Mouse (Mus musculus) liver, adult 2 months (tissue): ENCODE data around the gene Mrto4. TPM values are rescaled to one million over a fixed set of nuclear protein-coding genes. Genes with fewer than 3 reads are reported as not detected.

Experiments used
- DNase-seq: peaks from one replicate; pipeline ENCODE4 v3.0.0-alpha.2; 2011; ENCODE audit warnings: low read depth, low spot score; ENCODE audit errors: extremely low read depth
- H3K27ac ChIP-seq: fragments of 200-500 bp; replicated peaks from 2 replicates; pipeline ENCODE4 v1.5.1; 2012; ENCODE audit warnings: low read depth, mild to moderate bottlenecking, control low read depth, inconsistent platforms, low read length; ENCODE audit not compliant: insufficient read depth
- H3K27me3 ChIP-seq: fragments of 200-500 bp; 2 replicates; pipeline ENCODE4 v1.6.1; 2012; ENCODE audit warnings: mild to moderate bottlenecking, moderate library complexity, low read length, inconsistent platforms; ENCODE audit not compliant: control insufficient read depth, insufficient read depth
- H3K36me3 ChIP-seq: fragments of 200-500 bp; 2 replicates; pipeline ENCODE4 v1.6.1; 2012; ENCODE audit warnings: low read length, inconsistent platforms; ENCODE audit not compliant: control insufficient read depth, insufficient read depth
- H3K4me1 ChIP-seq: fragments of 200-500 bp; 2 replicates; pipeline ENCODE4 v1.6.1; 2011; ENCODE audit warnings: low read length; ENCODE audit not compliant: control insufficient read depth, insufficient read depth
- H3K4me3 ChIP-seq: fragments of 200-500 bp; 2 replicates; pipeline ENCODE4 v1.5.1; 2011; ENCODE audit warnings: low read depth, mild to moderate bottlenecking, control low read depth, low read length, moderate library complexity; ENCODE audit not compliant: insufficient read depth
- H3K79me2 ChIP-seq: fragments of 200-500 bp; 2 replicates; pipeline ENCODE4 v1.6.1; 2012; ENCODE audit warnings: inconsistent platforms, mild to moderate bottlenecking, low read length, moderate library complexity; ENCODE audit not compliant: control insufficient read depth, insufficient read depth
- H3K9ac ChIP-seq: fragments of 200-500 bp; 2 replicates; pipeline ENCODE4 v1.6.1; 2012; ENCODE audit warnings: low read depth, mild to moderate bottlenecking, control low read depth, inconsistent platforms, low read length
- CTCF ChIP-seq: fragments of 200-500 bp; IDR thresholded peaks from 2 replicates; pipeline ENCODE4 v1.5.1; 2011; ENCODE audit warnings: low read depth, low read length, control low read depth
- POLR2A ChIP-seq: fragments of 200-500 bp; IDR thresholded peaks from 2 replicates; pipeline ENCODE4 v1.6.1; 2011; ENCODE audit warnings: low read length, control low read depth; ENCODE audit not compliant: insufficient read depth; ENCODE audit errors: extremely low read depth
- WGBS: fragments of 180-500 bp; shearing (Covaris S2); methylation state at CpG from one replicate; pipeline ENCODE4 v1.1.7; 2018; 5-methylcytosine and 5-hydroxymethylcytosine counted together
- polyA plus RNA-seq: library from polyadenylated mRNA; depleted of rRNA; stranded (reverse); fragments of >200 nt; gene quantifications from 2 replicates; pipeline ENCODE4 v1.2.3, GENCODE M21; 2012; rRNA removed
- total RNA-seq: library from RNA; depleted of rRNA; stranded (reverse); fragments of >200 nt; gene quantifications from 2 replicates; pipeline ENCODE4 v1.2.3, GENCODE M21; 2014; rRNA removed

Mrto4 gene
- total and polyA plus RNA-seq, 2 experiments = 22.8 to 26.0 TPM

DNA sequence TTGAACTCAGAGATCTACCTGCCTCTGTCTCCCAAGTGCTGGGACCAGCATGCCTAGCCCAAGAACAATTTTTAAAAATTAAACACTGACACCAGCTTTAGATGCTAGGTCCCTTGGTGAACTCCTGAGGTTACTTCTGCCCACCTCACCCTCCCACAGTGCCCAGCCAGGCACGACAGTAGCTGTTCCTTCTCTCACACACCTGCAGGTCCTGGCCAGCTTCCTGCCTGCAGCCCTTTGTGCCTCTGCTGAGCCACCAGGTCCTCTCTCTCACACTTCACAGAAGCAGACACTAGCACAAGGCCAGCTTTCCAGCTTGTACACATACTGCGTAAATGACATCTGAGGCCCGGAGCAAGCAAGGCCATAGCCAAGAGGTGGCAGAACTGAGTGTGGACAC is 46.9 kb downstream of the Mrto4 start:
- TF ChIP-seq POLR2A = no peak
- no peak for TF ChIP-seq CTCF
- WGBS = 91% methylated on average over 3 of the region's 3 CpGs
- Histone ChIP-seq H3K36me3 (no peaks in the 10 kb centered on the region; the same call in 1 of the 2 replicates), H3K4me3 (no peak overlapping the region), H3K27ac (no peak overlapping the region), H3K27me3 (no peaks in the 10 kb centered on the region), H3K79me2 (peaks cover 12% of the 10 kb centered on the region; the same call in 1 of the 2 replicates), H3K4me1 (peaks cover 11% of the 10 kb centered on the region), H3K9ac (no peak overlapping the region)
- DNase-seq = no peak

DNA sequence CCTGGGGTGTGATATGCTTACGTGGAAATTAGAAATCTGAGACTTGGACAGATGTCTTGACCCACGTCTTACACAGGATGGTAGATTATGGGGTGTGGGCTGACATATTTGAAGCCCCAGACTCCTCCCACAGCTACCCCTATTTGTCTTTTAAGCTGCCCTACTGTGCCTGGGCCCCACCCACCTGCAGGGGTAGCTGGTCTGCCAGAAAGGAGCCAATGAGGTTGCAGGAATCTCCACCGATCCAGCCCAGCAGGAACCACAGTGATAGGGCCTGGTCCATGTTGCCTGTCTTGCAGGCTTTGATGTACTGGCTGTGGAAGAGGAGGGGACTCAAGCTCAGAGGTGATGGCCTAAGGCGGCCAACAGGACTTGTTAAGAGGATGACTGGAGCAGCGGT is 50.1 kb downstream of the Mrto4 start:
- WGBS = 85% methylated on average over 5 of the region's 5 CpGs

DNA sequence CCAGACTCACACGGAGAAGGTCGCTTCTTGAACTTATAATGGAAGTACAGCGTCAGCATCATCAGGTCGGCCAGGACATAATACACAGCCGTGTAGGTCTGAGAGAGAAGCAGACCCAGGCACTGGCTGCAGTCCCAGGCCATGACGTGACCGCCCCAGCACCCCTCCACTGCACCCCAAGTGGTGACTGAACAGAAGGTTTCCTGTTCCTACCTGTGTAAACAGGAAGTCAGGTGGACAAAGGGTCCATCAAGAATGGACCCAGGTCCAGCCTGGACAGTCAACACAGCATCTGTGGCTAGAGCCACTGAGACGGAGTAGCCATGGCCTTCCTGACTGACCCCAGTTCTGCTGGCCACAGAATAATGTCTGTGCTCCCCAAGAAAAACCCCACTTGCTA is 50.6 kb downstream of the Mrto4 start:
- H3K9ac ChIP-seq = no peak overlapping the region
- no peak overlapping the region for H3K4me3 ChIP-seq
- H3K4me1 ChIP-seq = peaks cover 25% of the 10 kb centered on the region
- H3K27ac ChIP-seq = no peak overlapping the region
- H3K36me3 ChIP-seq = no peaks in the 10 kb centered on the region; the same call in 1 of the 2 replicates
- peak; percentile 69 for DNase-seq
- 53% methylated on average over 8 of the region's 8 CpGs for WGBS
- H3K79me2 ChIP-seq = no peaks in the 10 kb centered on the region
- TF ChIP-seq CTCF = peak; percentile 27; the same call in 1 of the 2 replicates
- TF ChIP-seq POLR2A = no peak
- H3K27me3 ChIP-seq = no peaks in the 10 kb centered on the region

More for the DNA sequence above, 50.1 kb downstream of the Mrto4 start:
- H3K4me1 ChIP-seq = peaks cover 25% of the 10 kb centered on the region
- H3K4me3 ChIP-seq = no peak overlapping the region
- no peaks in the 10 kb centered on the region for H3K79me2 ChIP-seq
- TF ChIP-seq POLR2A = no peak
- no peak for TF ChIP-seq CTCF
- H3K27me3 ChIP-seq = no peaks in the 10 kb centered on the region
- no peaks in the 10 kb centered on the region; the same call in 1 of the 2 replicates for H3K36me3 ChIP-seq
- no peak overlapping the region for H3K9ac ChIP-seq
- DNase-seq = no peak
- no peak overlapping the region for H3K27ac ChIP-seq

DNA sequence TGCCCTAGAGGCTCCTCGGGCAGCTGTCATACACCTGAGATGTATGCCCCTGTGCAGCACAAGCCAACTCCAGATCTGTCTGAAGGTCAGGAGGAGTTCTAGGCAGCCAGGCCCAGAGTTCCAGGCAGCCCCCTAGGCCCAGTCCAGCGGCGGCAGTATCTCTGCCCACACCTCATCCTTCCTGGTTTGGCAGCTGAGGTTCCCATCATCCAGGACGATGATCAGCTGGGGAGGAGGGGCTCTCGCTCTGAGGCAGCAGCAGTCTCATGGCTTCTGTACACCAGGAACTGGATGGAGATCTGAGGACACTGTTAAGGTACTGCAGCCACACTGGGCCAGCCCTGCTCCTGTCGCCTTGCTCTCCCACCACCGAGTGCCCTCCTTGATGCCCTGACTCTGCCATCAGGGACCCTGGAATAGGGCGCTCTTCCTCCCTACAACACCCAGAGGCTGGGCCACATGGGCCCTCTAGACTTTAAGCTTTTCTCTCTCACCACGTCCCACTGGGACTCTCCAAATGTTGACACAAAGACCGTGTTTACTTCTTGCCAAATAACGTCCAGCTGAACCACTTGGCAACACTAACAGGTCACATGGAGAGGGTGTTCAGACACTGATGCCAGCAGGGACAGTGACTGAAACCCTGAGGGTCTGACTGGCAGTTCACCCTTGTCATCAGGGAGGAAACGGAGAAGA is 53.6 kb downstream of the Mrto4 start:
- peak overlapping the region; percentile 62 for H3K9ac ChIP-seq
- H3K79me2 ChIP-seq = no peaks in the 10 kb centered on the region
- H3K27me3 ChIP-seq = no peaks in the 10 kb centered on the region
- DNase-seq = peak; percentile 96
- no peaks in the 10 kb centered on the region; the same call in 1 of the 2 replicates for H3K36me3 ChIP-seq
- TF ChIP-seq CTCF = no peak
- TF ChIP-seq POLR2A = no peak
- peak overlapping the region; percentile 92 for H3K27ac ChIP-seq
- WGBS = 22% methylated on average over 12 of the region's 12 CpGs
- H3K4me3 ChIP-seq = peak overlapping the region; percentile 9; the same call in 1 of the 2 replicates
- H3K4me1 ChIP-seq = peaks cover 25% of the 10 kb centered on the region

DNA sequence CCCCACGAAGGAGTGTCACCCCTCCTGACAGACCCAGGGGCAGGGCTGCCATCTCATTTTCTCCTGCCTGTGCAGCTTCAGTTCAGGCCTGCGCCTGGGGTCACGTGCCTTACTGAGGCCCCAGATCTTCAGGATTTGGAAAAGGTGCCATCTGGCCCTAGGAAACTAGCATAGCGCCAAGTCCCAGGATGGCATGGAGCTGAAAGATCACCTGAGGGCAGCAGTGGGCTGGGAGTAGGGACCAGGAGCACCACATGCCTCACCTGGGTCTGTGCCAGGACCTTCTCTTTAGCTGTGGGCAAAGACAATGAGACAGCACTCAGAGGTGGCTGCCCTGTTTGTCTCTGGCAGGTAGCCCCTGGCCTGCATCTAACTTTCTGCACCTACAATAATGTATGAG is 54.8 kb downstream of the Mrto4 start:
- TF ChIP-seq POLR2A (no peak), CTCF (peak; percentile 59)
- Histone ChIP-seq H3K27ac (peak overlapping the region; percentile 92), H3K4me3 (no peak overlapping the region), H3K36me3 (no peaks in the 10 kb centered on the region; the same call in 1 of the 2 replicates), H3K4me1 (peaks cover 25% of the 10 kb centered on the region), H3K9ac (no peak overlapping the region), H3K79me2 (no peaks in the 10 kb centered on the region), H3K27me3 (no peaks in the 10 kb centered on the region)
- WGBS = 33% methylated on average over 4 of the region's 4 CpGs
- DNase-seq = peak; percentile 91

Other genes starting within 250 kb of the Mrto4 start
- gene Minos1, start 221.5 kb downstream of the Mrto4 start, total RNA-seq = 45.2 and 55.5 TPM in 2 replicates
- gene Minos1, start 221.5 kb downstream of the Mrto4 start, polyA plus RNA-seq = 26.3 and 29.7 TPM in 2 replicates
- 51.4 and 58.5 TPM in 2 replicates for gene Capzb, start 159.7 kb downstream of the Mrto4 start, total RNA-seq
- gene Capzb, start 159.7 kb downstream of the Mrto4 start, polyA plus RNA-seq = 52.6 and 56.4 TPM in 2 replicates
- 6.1 and 13.0 TPM in 2 replicates for gene Pqlc2, start 41.9 kb downstream of the Mrto4 start, total RNA-seq
- 37.2 and 42.8 TPM in 2 replicates for gene Pqlc2, start 41.9 kb downstream of the Mrto4 start, polyA plus RNA-seq
- gene Akr7a5, start 41.8 kb downstream of the Mrto4 start, total RNA-seq = 142 and 183 TPM in 2 replicates
- 144 and 155 TPM in 2 replicates for gene Akr7a5, start 41.8 kb downstream of the Mrto4 start, polyA plus RNA-seq
- 23.0 and 23.6 TPM in 2 replicates for gene Emc1, start within 50 bp of the Mrto4 start, total RNA-seq
- 22.2 and 22.3 TPM in 2 replicates for gene Emc1, start within 50 bp of the Mrto4 start, polyA plus RNA-seq
- 56.7 and 94.2 TPM in 2 replicates for gene Ubr4, start within 50 bp of the Mrto4 start, total RNA-seq
- 109 and 149 TPM in 2 replicates for gene Ubr4, start within 50 bp of the Mrto4 start, polyA plus RNA-seq
- 4.3 and 5.4 TPM in 2 replicates for gene Iffo2, start 178.0 kb upstream of the Mrto4 start, total RNA-seq
- 5.3 and 7.0 TPM in 2 replicates for gene Iffo2, start 178.0 kb upstream of the Mrto4 start, polyA plus RNA-seq